Mouse (Mus musculus) myocyte (in vitro differentiated cells): ENCODE data around the gene Plxna2.
A peak's percentile ranks its signal among the peaks of the same experiment; 100 is the strongest.

Source experiments
- MAX ChIP-seq: IDR thresholded peaks from one replicate; pipeline ENCODE4 v1.6.1; 2011; ENCODE audit warnings: low read depth, mild to moderate bottlenecking, control low read depth
- MYOD1 ChIP-seq, 3 experiments: IDR thresholded peaks; one replicate each; pipeline ENCODE4 v1.6.1; 2011; ENCODE audit warnings: control low read depth in 2 of 3, low read depth in 2 of 3, mild to moderate bottlenecking in 2 of 3, moderate library complexity in 1 of 3; ENCODE audit not compliant: insufficient read length in 2 of 3, control insufficient read depth in 1 of 3
- MYOG ChIP-seq, 3 experiments: IDR thresholded peaks; one replicate each; pipeline ENCODE4 v1.6.1; 2011; ENCODE audit warnings: control low read depth in 2 of 3, low read depth in 2 of 3, mild to moderate bottlenecking in 2 of 3; ENCODE audit not compliant: insufficient read length in 2 of 3, control insufficient read depth in 1 of 3, insufficient read depth in 1 of 3
- POLR2A ChIP-seq: IDR thresholded peaks from one replicate; pipeline ENCODE4 v1.6.1; 2011; ENCODE audit warnings: low read depth, mild to moderate bottlenecking, control low read depth, moderate library complexity; ENCODE audit not compliant: insufficient read length
- SRF ChIP-seq: IDR thresholded peaks from one replicate; pipeline ENCODE4 v1.6.1; 2011; ENCODE audit warnings: low read depth; ENCODE audit not compliant: control insufficient read depth, insufficient read length
- TCF12 ChIP-seq: IDR thresholded peaks from one replicate; pipeline ENCODE4 v1.6.1; 2011; ENCODE audit warnings: mild to moderate bottlenecking, control low read depth; ENCODE audit not compliant: poor library complexity, insufficient read depth, severe bottlenecking
- USF1 ChIP-seq: IDR thresholded peaks from one replicate; pipeline ENCODE4 v1.6.1; 2011; ENCODE audit warnings: low read depth, mild to moderate bottlenecking, control low read depth, moderate library complexity

DNA sequence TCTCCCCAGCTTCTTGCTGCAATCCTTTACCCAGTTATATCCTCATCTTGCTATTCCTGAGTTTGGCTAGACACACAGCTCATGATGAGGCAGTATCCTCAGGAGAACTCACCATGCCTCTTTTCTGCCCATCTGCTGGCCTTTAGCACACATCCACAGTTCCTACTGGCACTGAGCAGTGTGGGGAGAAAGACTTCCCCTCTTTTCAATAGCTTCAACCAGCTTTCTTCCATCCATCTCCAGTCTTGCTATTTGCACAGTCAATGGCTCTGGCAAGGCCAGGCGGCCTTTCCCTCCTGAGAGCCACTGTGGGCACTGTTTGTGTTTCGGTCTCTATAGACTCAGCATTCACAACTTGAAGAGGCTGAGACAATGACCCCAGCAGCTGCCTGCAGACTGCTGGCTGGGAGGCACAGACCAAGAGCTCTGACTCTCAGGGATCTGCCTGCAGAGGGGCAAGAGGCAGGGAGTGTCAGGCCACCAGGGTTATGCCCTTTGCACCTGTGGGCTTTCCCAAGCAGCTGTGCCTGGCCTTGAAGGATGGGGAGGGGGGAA lies 11.2 kb downstream of the Plxna2 start:
- no peak for TF ChIP-seq POLR2A
- no peak for TF ChIP-seq MAX
- no peak for TF ChIP-seq TCF12
- TF ChIP-seq MYOD1 (IDR thresholded peaks at IDR 0.05; ENCODE audit: control insufficient read depth in 1 of 3, insufficient read length in 2 of 3, low read depth in 2 of 3): peak in 2 of 3 experiments; percentile 71 to 73
- TF ChIP-seq MYOG (IDR thresholded peaks at IDR 0.05; ENCODE audit: control insufficient read depth in 1 of 3, insufficient read depth in 1 of 3, insufficient read length in 2 of 3, low read depth in 2 of 3): peak in 2 of 3 experiments; percentile 60 to 92
- TF ChIP-seq SRF: no peak
- TF ChIP-seq USF1: no peak
